Mouse (Mus musculus) testis, adult 2 months (tissue): Measurements from ENCODE around the gene Aldh1l1.

Source experiments
- CTCF ChIP-seq: fragments of 200-500 bp; IDR thresholded peaks from 2 replicates; pipeline ENCODE4 v1.5.1; 2012; ENCODE audit warnings: low read depth, mild to moderate bottlenecking, inconsistent platforms, low read length, moderate library complexity; ENCODE audit not compliant: control insufficient read depth, insufficient read depth, insufficient replicate concordance
- POLR2A ChIP-seq: fragments of 200-500 bp; IDR thresholded peaks from 2 replicates; pipeline ENCODE4 v1.6.1; 2012; ENCODE audit warnings: low read depth, mild to moderate bottlenecking, inconsistent platforms, low read length, moderate library complexity; ENCODE audit not compliant: control insufficient read depth

DNA sequence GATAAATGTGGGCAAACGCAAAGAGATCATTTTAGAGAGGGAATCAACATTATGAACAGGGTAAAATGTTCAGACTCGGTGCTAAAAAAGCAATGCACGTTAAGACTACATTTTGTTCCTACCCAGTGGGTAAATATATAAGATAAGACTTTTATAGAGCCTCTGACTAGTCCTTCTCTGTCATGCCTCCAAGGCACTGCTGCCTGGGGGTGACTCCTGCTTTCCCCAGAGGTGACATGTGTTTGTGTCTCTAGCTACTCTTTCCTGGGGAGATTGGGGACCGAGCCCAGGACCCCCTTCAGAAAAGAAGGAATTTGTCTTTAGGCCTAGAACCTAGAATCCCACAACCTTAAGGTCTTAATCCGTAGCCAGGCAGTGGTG lies 137.2 kb downstream of the Aldh1l1 start:
- TF ChIP-seq CTCF (no peak), POLR2A (no peak)
